Mouse (Mus musculus): Measurements from ENCODE around the gene Nprl2. TPM values are rescaled to one million over a fixed set of nuclear protein-coding genes. Genes with fewer than 3 reads are reported as not detected.

Nprl2 gene
- polyA plus RNA-seq, 1 experiment from 2014 or later = 40.7 TPM

DNA sequence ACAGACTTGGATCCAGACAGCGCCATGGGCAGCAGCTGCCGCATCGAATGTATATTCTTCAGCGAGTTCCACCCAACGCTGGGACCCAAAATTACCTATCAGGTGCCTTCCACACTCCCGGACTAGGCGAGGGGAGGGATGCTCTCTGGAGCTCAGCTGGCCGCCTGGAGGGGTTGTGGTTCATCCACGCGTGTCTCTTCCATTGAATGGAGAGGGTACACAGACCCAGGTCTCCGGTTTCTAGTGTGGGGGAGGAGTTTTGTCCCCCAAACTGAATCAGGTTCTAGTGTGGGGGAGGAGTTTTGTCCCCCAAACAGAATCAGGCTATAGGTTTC, 293 bp downstream of the Nprl2 start:
- no peaks in the 10 kb centered on the region for H3K9me3 ChIP-seq (ENCODE audit: control insufficient read depth, low read length)
- WGBS = 1% methylated on average over 11 of the region's 11 CpGs
- ATAC-seq (replicated peaks; ENCODE audit: low FRiP score) = peak; percentile 14; the same call in 1 of the 2 replicates
- peak overlapping the region; percentile 66 for H3K9ac ChIP-seq (ENCODE audit: low read length)
- H3K27me3 ChIP-seq (ENCODE audit: control insufficient read depth, insufficient read depth, low read length) = no peaks in the 10 kb centered on the region
- peak overlapping the region; percentile 95 for H3K4me2 ChIP-seq (ENCODE audit: low read depth, low read length, severe bottlenecking)
- H3K36me3 ChIP-seq (ENCODE audit: control insufficient read depth, insufficient read depth, low read length) = peaks cover 7% of the 10 kb centered on the region
- peak overlapping the region; percentile 63 for H3K4me3 ChIP-seq (ENCODE audit: low read depth, low read length)
- H3K4me1 ChIP-seq (replicated peaks; ENCODE audit: control insufficient read depth, insufficient read depth, low read length) = peaks cover 11% of the 10 kb centered on the region; the same call in 1 of the 2 replicates
- DNase-seq (ENCODE audit: low spot score) = no peak
- H3K27ac ChIP-seq (ENCODE audit: low read depth, low read length) = no peak overlapping the region

- Histone ChIP-seq H3K27ac (ENCODE audit: low read depth, low read length) (no peak overlapping the region), H3K27me3 (ENCODE audit: control insufficient read depth, insufficient read depth, low read length) (no peaks in the 10 kb centered on the region), H3K36me3 (ENCODE audit: control insufficient read depth, insufficient read depth, low read length) (peaks cover 7% of the 10 kb centered on the region), H3K4me3 (ENCODE audit: low read depth, low read length) (peak overlapping the region; percentile 63), H3K9ac (ENCODE audit: low read length) (peak overlapping the region; percentile 66; the same call in 1 of the 2 replicates), H3K9me3 (ENCODE audit: control insufficient read depth, low read length) (no peaks in the 10 kb centered on the region), H3K4me2 (ENCODE audit: low read depth, low read length, severe bottlenecking) (peak overlapping the region; percentile 95), H3K4me1 (replicated peaks; ENCODE audit: control insufficient read depth, insufficient read depth, low read length) (peaks cover 14% of the 10 kb centered on the region; the same call in 1 of the 2 replicates)
- ATAC-seq (replicated peaks; ENCODE audit: low FRiP score) = no peak
- 47% methylated on average over 8 of the region's 8 CpGs for WGBS
- DNase-seq (ENCODE audit: low spot score) = no peak
Observed at GRCm38 (mm10) chr9:107542721-107543120, 695 bp downstream of the Nprl2 start.

- H3K4me2 ChIP-seq (ENCODE audit: low read depth, low read length, severe bottlenecking) = no peak overlapping the region
- H3K36me3 ChIP-seq (ENCODE audit: control insufficient read depth, insufficient read depth, low read length) = peaks cover 4% of the 10 kb centered on the region; the same call in 1 of the 2 replicates
- H3K4me3 ChIP-seq (ENCODE audit: low read depth, low read length) = no peak overlapping the region
- no peaks in the 10 kb centered on the region for H3K9me3 ChIP-seq (ENCODE audit: control insufficient read depth, low read length)
- no peaks in the 10 kb centered on the region for H3K27me3 ChIP-seq (ENCODE audit: control insufficient read depth, insufficient read depth, low read length)
- no peak overlapping the region for H3K27ac ChIP-seq (ENCODE audit: low read depth, low read length)
- no peak overlapping the region for H3K9ac ChIP-seq (ENCODE audit: low read length)
- 88% methylated on average over 11 of the region's 11 CpGs for WGBS
- ATAC-seq (replicated peaks; ENCODE audit: low FRiP score) (no peak), DNase-seq (ENCODE audit: low spot score) (no peak)
- peaks cover 14% of the 10 kb centered on the region; the same call in 1 of the 2 replicates for H3K4me1 ChIP-seq (replicated peaks; ENCODE audit: control insufficient read depth, insufficient read depth, low read length)
Observed at GRCm38 (mm10) chr9:107543299-107543698, 1.3 kb downstream of the Nprl2 start.

DNA sequence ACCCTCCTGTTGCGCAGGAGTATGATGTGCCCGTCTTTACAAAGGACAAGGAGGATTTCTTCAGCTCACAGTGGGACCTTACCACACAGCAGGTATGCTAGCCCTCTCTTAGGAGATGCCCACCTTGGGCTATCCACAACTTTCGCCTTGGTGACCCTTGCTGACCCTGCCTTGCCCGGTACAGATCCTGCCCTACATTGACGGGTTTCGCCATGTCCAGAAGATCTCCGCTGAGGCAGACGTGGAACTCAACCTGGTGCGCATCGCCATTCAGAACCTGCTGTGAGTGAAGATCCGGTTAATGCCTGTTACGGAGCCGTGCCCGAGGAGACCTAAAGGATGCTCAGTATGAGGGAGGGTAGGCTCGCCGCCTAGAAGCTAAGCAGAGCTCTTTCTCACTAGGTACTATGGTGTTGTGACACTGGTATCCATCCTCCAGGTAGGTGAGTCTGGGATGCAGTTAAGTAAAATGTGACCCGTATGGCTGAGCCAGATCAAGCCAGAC, 2.2 kb downstream of the Nprl2 start:
- Histone ChIP-seq H3K27ac (ENCODE audit: low read depth, low read length) (no peak overlapping the region), H3K36me3 (ENCODE audit: control insufficient read depth, insufficient read depth, low read length) (no peaks in the 10 kb centered on the region), H3K9ac (ENCODE audit: low read length) (no peak overlapping the region), H3K4me2 (ENCODE audit: low read depth, low read length, severe bottlenecking) (no peak overlapping the region), H3K4me3 (ENCODE audit: low read depth, low read length) (no peak overlapping the region), H3K4me1 (replicated peaks; ENCODE audit: control insufficient read depth, insufficient read depth, low read length) (peaks cover 14% of the 10 kb centered on the region; the same call in 1 of the 2 replicates), H3K27me3 (ENCODE audit: control insufficient read depth, insufficient read depth, low read length) (no peaks in the 10 kb centered on the region), H3K9me3 (ENCODE audit: control insufficient read depth, low read length) (no peaks in the 10 kb centered on the region)
- no peak for ATAC-seq (replicated peaks; ENCODE audit: low FRiP score)
- no peak for DNase-seq (ENCODE audit: low spot score)
- 95% methylated on average over 17 of the region's 17 CpGs for whole genome bisulfite sequencing

DNA sequence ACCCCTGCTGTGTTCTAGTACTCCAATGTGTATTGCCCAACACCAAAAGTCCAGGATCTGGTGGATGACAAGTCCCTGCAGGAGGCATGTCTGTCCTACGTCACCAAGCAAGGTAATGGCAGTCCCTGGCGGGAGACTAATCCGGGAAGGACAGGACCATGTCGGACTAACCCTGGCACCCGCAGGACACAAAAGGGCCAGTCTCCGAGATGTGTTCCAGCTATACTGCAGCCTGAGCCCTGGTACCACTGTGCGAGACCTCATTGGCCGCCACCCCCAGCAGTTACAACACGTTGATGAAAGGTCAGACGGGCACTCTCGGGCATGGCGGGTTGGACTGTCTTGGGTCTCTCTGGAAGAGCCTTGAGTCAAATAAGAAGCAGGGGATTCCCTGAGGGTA, 2.7 kb downstream of the Nprl2 start:
- no peak overlapping the region for H3K27ac ChIP-seq (ENCODE audit: low read depth, low read length)
- no peak overlapping the region for H3K9ac ChIP-seq (ENCODE audit: low read length)
- no peak for DNase-seq (ENCODE audit: low spot score)
- no peaks in the 10 kb centered on the region for H3K36me3 ChIP-seq (ENCODE audit: control insufficient read depth, insufficient read depth, low read length)
- 94% methylated on average over 12 of the region's 12 CpGs for WGBS
- H3K9me3 ChIP-seq (ENCODE audit: control insufficient read depth, low read length) = no peaks in the 10 kb centered on the region
- no peak overlapping the region for H3K4me3 ChIP-seq (ENCODE audit: low read depth, low read length)
- H3K4me2 ChIP-seq (ENCODE audit: low read depth, low read length, severe bottlenecking) = no peak overlapping the region
- ATAC-seq (replicated peaks; ENCODE audit: low FRiP score) = no peak
- H3K4me1 ChIP-seq (replicated peaks; ENCODE audit: control insufficient read depth, insufficient read depth, low read length) = peaks cover 14% of the 10 kb centered on the region; the same call in 1 of the 2 replicates
- no peaks in the 10 kb centered on the region for H3K27me3 ChIP-seq (ENCODE audit: control insufficient read depth, insufficient read depth, low read length)

DNA sequence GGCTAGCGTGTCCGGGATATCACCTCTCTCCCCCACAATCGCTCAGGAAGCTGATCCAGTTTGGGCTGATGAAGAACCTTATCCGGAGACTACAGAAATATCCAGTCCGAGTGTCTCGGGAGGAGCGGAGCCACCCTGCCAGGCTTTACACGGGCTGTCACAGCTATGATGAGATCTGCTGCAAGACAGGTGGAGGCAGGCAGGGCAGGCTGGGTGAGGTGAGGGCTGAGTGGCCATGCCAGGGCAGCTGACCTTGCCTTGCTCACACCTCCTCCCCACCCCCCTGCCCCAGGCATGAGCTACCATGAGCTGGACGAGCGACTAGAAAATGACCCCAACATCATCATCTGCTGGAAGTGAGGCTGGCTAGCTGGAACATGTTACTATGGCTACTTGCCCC, 3.2 kb downstream of the Nprl2 start:
- WGBS = 86% methylated on average over 10 of the region's 10 CpGs
- H3K4me1 ChIP-seq (replicated peaks; ENCODE audit: control insufficient read depth, insufficient read depth, low read length) = peaks cover 14% of the 10 kb centered on the region; the same call in 1 of the 2 replicates

GRCm38 (mm10) chr9:107545602-107546001, 3.6 kb downstream of the Nprl2 start:
- H3K9ac ChIP-seq (ENCODE audit: low read length) = no peak overlapping the region
- no peaks in the 10 kb centered on the region for H3K9me3 ChIP-seq (ENCODE audit: control insufficient read depth, low read length)
- H3K4me1 ChIP-seq (replicated peaks; ENCODE audit: control insufficient read depth, insufficient read depth, low read length) = peaks cover 14% of the 10 kb centered on the region; the same call in 1 of the 2 replicates
- 2% methylated on average over 3 of the region's 3 CpGs for WGBS
- no peaks in the 10 kb centered on the region for H3K36me3 ChIP-seq (ENCODE audit: control insufficient read depth, insufficient read depth, low read length)
- H3K27me3 ChIP-seq (ENCODE audit: control insufficient read depth, insufficient read depth, low read length) = peaks cover 7% of the 10 kb centered on the region
- ATAC-seq (replicated peaks; ENCODE audit: low FRiP score) (no peak), DNase-seq (ENCODE audit: low spot score) (peak; percentile 89)
- H3K27ac ChIP-seq (ENCODE audit: low read depth, low read length) = no peak overlapping the region
- H3K4me2 ChIP-seq (ENCODE audit: low read depth, low read length, severe bottlenecking) = no peak overlapping the region
- no peak overlapping the region for H3K4me3 ChIP-seq (ENCODE audit: low read depth, low read length)

More for the DNA sequence above, 3.2 kb downstream of the Nprl2 start:
- Histone ChIP-seq H3K4me2 (ENCODE audit: low read depth, low read length, severe bottlenecking) (no peak overlapping the region), H3K27ac (ENCODE audit: low read depth, low read length) (no peak overlapping the region), H3K4me3 (ENCODE audit: low read depth, low read length) (no peak overlapping the region), H3K9ac (ENCODE audit: low read length) (no peak overlapping the region), H3K27me3 (ENCODE audit: control insufficient read depth, insufficient read depth, low read length) (peaks cover 3% of the 10 kb centered on the region), H3K9me3 (ENCODE audit: control insufficient read depth, low read length) (no peaks in the 10 kb centered on the region), H3K36me3 (ENCODE audit: control insufficient read depth, insufficient read depth, low read length) (no peaks in the 10 kb centered on the region)
- ATAC-seq (replicated peaks; ENCODE audit: low FRiP score) = no peak
- DNase-seq (ENCODE audit: low spot score) = no peak

DNA sequence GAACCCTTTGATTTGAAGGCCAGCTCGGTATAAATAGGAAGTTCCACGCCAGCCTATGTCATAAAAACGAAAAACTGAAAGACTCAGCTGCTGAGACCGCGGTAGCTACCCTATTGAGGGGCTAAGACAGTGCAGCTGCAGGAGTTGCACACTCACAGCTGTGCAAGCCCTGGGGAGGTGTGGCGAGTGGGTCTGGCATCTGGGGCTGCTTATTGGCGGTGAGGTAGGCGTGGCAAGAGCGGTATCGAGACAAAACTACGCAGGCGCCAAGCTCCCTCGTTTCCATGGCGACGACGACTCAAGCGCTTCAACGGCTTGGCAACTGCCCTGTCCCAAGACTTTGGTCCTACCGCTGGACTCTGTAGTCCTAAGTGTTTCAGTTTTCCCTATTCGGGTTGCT, 5.0 kb downstream of the Nprl2 start, which contains the start of gene Zmynd10:
TSS of gene Zmynd10 (plus strand) at position 273 of the 400 bp plus-strand sequence.
- H3K9ac ChIP-seq (ENCODE audit: low read length) = peak within 1 kb of the TSS; percentile 27

DNA sequence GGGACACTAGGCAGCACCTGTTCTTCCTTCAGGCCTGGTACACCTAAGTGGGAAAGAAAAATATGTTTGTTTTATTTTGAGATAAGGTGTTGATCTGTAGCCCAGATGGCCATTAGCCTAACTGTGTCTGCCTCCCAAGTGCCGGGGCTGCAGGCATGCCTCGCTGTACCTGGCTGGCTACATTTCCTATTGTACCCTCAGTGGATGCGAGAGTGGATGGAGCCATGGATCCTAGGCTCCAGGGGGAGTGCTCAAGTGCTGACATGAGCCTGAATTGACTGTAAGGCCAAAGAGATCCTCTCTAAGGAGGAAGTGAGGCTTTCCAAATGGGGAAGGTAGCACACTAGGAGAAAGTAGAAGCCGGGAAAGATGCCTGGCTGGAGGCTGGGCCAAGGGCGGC, 5.9 kb downstream of the Nprl2 start:
- WGBS = 87% methylated on average over 5 of the region's 5 CpGs
- Histone ChIP-seq H3K9ac (ENCODE audit: low read length) (no peak overlapping the region), H3K4me1 (replicated peaks; ENCODE audit: control insufficient read depth, insufficient read depth, low read length) (peaks cover 26% of the 10 kb centered on the region), H3K36me3 (ENCODE audit: control insufficient read depth, insufficient read depth, low read length) (no peaks in the 10 kb centered on the region), H3K27me3 (ENCODE audit: control insufficient read depth, insufficient read depth, low read length) (peaks cover 14% of the 10 kb centered on the region), H3K4me3 (ENCODE audit: low read depth, low read length) (no peak overlapping the region), H3K27ac (ENCODE audit: low read depth, low read length) (no peak overlapping the region), H3K4me2 (ENCODE audit: low read depth, low read length, severe bottlenecking) (no peak overlapping the region), H3K9me3 (ENCODE audit: control insufficient read depth, low read length) (no peaks in the 10 kb centered on the region)
- ATAC-seq (replicated peaks; ENCODE audit: low FRiP score) = no peak
- no peak for DNase-seq (ENCODE audit: low spot score)

More for the DNA sequence above, 5.0 kb downstream of the Nprl2 start, which contains the start of gene Zmynd10:
- Histone ChIP-seq H3K27me3 (ENCODE audit: control insufficient read depth, insufficient read depth, low read length) (peaks cover 14% of the 10 kb centered on the region), H3K4me2 (ENCODE audit: low read depth, low read length, severe bottlenecking) (peak within 1 kb of the TSS; percentile 46), H3K4me3 (ENCODE audit: low read depth, low read length) (no peak within 1 kb of the TSS), H3K9me3 (ENCODE audit: control insufficient read depth, low read length) (no peaks in the 10 kb centered on the region), H3K27ac (ENCODE audit: low read depth, low read length) (no peak within 1 kb of the TSS), H3K36me3 (ENCODE audit: control insufficient read depth, insufficient read depth, low read length) (no peaks in the 10 kb centered on the region), H3K4me1 (replicated peaks; ENCODE audit: control insufficient read depth, insufficient read depth, low read length) (peaks cover 22% of the 10 kb centered on the region)
- peak; percentile 74 for ATAC-seq (replicated peaks; ENCODE audit: low FRiP score)
- WGBS = 3% methylated on average over 20 of the region's 20 CpGs
- peak; percentile 93 for DNase-seq (ENCODE audit: low spot score)

All from forebrain, embryonic 11.5 days (tissue).